In genomic region chr6:93065366-93065765, GRCm38 (mm10) we compare ENCODE assay signal across 11 mouse cellular contexts.
DNase-seq lines count a peak whose midpoint lies in the region; ATAC-seq lines count a peak whose summit lies in the region.
"Had no signal": no experiment of that assay in that cellular context is flagged by ENCODE, and none has a peak within 500 bp of the region (broad histone marks: within the 10 kb centered on the region; RNA-seq: fewer than 3 reads in every experiment).

No protein-coding gene starts in this region.

- H3K27me3 ChIP-seq in hindbrain, embryonic 14.5 days (ENCODE audit: control insufficient read depth, insufficient read depth, low read length) = no peaks in the 10 kb centered on the region
- H3K27me3 ChIP-seq in hindbrain, embryonic 16.5 days (replicated peaks; ENCODE audit: control insufficient read depth, insufficient read depth, low read length) = no peaks in the 10 kb centered on the region
- H3K27me3 ChIP-seq: intestine, embryonic 15.5 days; megakaryocyte, embryonic 14.5 days had no signal

- ATAC-seq in hindbrain, embryonic 14.5 days (ENCODE audit: low FRiP score) = no peak
- ATAC-seq in hindbrain, embryonic 16.5 days = no peak
- ATAC-seq in granulocyte monocyte progenitor cell, adult 5-6 weeks (replicated peaks; ENCODE audit: poor library complexity, severe bottlenecking) = no peak
- ATAC-seq in activated CD4-positive, CD25-positive, alpha-beta regulatory T cell, adult 4 months = no peak
- ATAC-seq: intestine, embryonic 15.5 days had no signal

- H3K9ac ChIP-seq in hindbrain, embryonic 14.5 days = no peak overlapping the region
- H3K9ac ChIP-seq in hindbrain, embryonic 16.5 days (ENCODE audit: low read depth, low read length) = no peak overlapping the region
- H3K9ac ChIP-seq: intestine, embryonic 15.5 days had no signal

- H3K9me3 ChIP-seq in hindbrain, embryonic 14.5 days (ENCODE audit: control insufficient read depth, low read length) = no peaks in the 10 kb centered on the region
- H3K9me3 ChIP-seq in hindbrain, embryonic 16.5 days (ENCODE audit: control insufficient read depth, low read length) = no peaks in the 10 kb centered on the region
- H3K9me3 ChIP-seq: intestine, embryonic 15.5 days had no signal

- no peak overlapping the region for H3K4me3 ChIP-seq in hindbrain, embryonic 14.5 days (replicated peaks; ENCODE audit: low read length)
- no peak overlapping the region for H3K4me3 ChIP-seq in hindbrain, embryonic 16.5 days (ENCODE audit: low read length)
- H3K4me3 ChIP-seq: intestine, embryonic 15.5 days; megakaryocyte, embryonic 14.5 days had no signal

- H3K36me3 ChIP-seq in hindbrain, embryonic 14.5 days (replicated peaks; ENCODE audit: control insufficient read depth, insufficient read depth) = no peaks in the 10 kb centered on the region
- H3K36me3 ChIP-seq in hindbrain, embryonic 16.5 days (ENCODE audit: control insufficient read depth, insufficient read depth, low read length) = no peaks in the 10 kb centered on the region
- H3K36me3 ChIP-seq: intestine, embryonic 15.5 days had no signal

- H3K27ac ChIP-seq in hindbrain, embryonic 14.5 days = no peak overlapping the region
- H3K27ac ChIP-seq in hindbrain, embryonic 16.5 days (ENCODE audit: low read depth, low read length) = no peak overlapping the region

- DNase-seq in hindbrain, embryonic 14.5 days (ENCODE audit: low spot score) = peak; percentile 46
- peak; percentile 9 for DNase-seq in MN1 (ENCODE audit: low spot score)
- DNase-seq in forelimb bud, embryonic 11.5 days (ENCODE audit: low read depth, low spot score) = peak; percentile 13
- peak; percentile 49 to 66 for DNase-seq in kidney, postnatal 4 days
- DNase-seq in adrenal gland, adult 8-10 months = no peak
- DNase-seq: cerebellum, adult 2 months had no signal

- 58% methylated on average over 6 of the region's 6 CpGs for WGBS in hindbrain, embryonic 14.5 days
- 52% methylated on average over 6 of the region's 6 CpGs for WGBS in hindbrain, embryonic 16.5 days

- no peak overlapping the region for H3K4me2 ChIP-seq in hindbrain, embryonic 14.5 days (replicated peaks)
- H3K4me2 ChIP-seq in hindbrain, embryonic 16.5 days (ENCODE audit: low read length) = no peak overlapping the region

- peaks cover 13% of the 10 kb centered on the region; the same call in 1 of the 2 replicates for H3K4me1 ChIP-seq in hindbrain, embryonic 14.5 days (replicated peaks; ENCODE audit: control insufficient read depth, insufficient read depth, low read length)
- peaks cover 10% of the 10 kb centered on the region for H3K4me1 ChIP-seq in hindbrain, embryonic 16.5 days (ENCODE audit: control insufficient read depth, insufficient read depth, low read depth, low read length)
- H3K4me1 ChIP-seq: megakaryocyte, embryonic 14.5 days had no signal
